Mouse (Mus musculus) right cerebral cortex, postnatal 25 days (tissue): ENCODE results near the gene Yaf2.

ENCODE experiments used
- DNase-seq: peaks from one replicate; pipeline ENCODE4 v3.0.0; 2022

The Yaf2 gene

DNA sequence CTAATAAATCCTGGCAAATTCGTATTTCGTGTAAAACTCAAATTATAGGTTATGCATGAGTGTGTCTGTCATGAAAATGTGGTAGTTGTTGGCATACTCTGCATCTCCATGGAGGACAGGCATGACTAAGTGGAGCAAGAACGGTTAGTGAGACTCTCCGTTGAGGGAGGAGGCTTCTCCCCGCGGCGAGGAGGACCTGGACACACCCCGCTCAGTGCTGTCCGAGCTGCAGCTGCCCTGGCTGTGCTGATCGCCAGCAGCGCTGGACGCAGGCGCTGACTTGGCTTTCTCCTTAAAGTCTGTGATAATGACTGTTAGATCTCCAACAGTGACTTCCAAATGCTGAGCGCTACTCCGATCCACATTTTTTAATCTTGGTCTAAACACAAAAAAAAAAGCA, 51.5 kb downstream of the Yaf2 start:
- DNase-seq: no peak

GRCm38 (mm10) chr15:93284326-93284725, 52.4 kb downstream of the Yaf2 start:
- no peak for DNase-seq

DNA sequence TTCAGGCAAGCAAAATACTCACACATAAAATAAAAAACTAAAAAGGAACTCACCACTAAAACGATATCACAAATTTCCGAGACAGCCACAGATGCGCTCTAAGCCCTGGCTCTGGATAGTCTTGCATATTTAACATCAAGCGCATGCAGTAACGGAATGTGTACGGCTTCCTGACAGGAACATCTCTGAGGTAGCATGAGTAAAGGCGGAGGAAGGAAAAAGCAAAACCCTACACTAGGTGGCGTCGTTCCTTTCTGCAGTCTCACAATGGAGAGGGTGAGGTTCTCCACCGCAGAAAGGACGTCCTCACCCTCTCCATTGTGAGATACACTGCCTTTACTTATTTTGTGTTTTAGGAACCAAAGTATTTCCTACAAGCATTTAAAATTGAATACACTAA, 53.4 kb downstream of the Yaf2 start:
- DNase-seq: no peak

GRCm38 (mm10) chr15:93276276-93276675, 60.5 kb downstream of the Yaf2 start:
- DNase-seq: no peak

GRCm38 (mm10) chr15:93275623-93276022, 61.1 kb downstream of the Yaf2 start:
- DNase-seq: no peak

- DNase-seq: peak; percentile 100
These were observed 61.8 kb downstream of the Yaf2 start, which contains the start of gene Gxylt1 for GRCm38 (mm10) chr15:93274679-93275583. Gene Gxylt1 (minus strand): TSS chr15:93275179.

- no peak for DNase-seq
These were observed 62.7 kb downstream of the Yaf2 start for GRCm38 (mm10) chr15:93273788-93274678.

- DNase-seq: no peak
These were observed 63.8 kb downstream of the Yaf2 start for GRCm38 (mm10) chr15:93272948-93273347.

GRCm38 (mm10) chr15:93270289-93270855, 66.4 kb downstream of the Yaf2 start:
- no peak for DNase-seq

DNA sequence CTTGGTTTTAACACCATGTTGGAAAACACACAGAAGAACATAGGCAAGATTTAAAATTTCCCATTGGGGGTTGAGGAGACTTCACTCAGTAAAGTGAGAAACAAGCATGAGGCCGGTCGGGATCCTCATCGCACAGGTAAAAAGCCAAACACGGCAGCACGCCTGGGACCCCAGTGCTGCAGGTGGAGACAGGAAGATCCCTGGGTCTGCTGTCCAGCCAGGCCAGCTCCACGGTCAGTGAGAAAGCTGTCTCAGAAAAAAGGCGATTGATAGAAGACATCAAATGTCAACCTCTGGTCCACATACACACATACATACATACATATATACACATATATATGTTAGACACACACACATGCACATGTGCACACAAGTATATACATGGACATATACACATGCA, 67.2 kb downstream of the Yaf2 start:
- DNase-seq: no peak

DNA sequence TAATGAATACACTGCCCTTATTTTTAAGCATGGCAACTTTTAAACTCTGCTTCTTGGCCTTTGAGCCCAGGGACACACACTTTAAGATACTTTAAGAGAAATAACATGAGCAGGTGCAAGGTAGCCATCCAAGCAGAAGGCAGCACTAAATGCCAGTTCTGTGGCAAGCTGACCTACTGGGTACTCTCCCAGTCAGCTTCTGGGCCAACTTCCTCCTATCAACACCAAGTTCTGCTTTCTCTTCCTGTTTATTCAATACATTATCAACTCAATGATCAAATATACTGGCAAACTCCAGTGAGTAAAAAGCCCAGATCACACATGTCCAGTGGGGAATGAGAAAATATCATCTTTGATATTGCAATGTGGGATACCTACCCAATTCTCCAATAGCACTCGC, 68.7 kb downstream of the Yaf2 start:
- no peak for DNase-seq

DNA sequence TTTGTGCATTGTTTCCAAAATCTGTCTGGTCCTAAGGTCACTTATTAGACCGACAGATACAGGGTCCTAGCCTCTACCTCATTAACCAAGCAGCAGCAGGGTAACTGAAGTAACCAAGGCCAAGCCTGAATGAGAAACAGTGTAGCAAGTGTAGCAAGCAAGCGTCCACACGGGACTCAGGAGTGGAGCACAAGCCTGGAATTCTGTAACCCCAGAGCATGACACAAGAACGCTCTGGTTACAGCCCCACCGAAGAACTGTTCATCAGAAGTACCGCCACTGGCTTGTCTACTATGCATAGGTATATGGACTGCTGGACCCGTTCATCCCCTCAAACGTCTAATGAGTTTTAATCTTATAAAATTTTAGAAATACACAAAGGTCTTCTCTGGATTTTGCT, 69.3 kb downstream of the Yaf2 start:
- no peak for DNase-seq

GRCm38 (mm10) chr15:93266361-93266760, 70.4 kb downstream of the Yaf2 start:
- no peak for DNase-seq

GRCm38 (mm10) chr15:93265728-93266127, 71.0 kb downstream of the Yaf2 start:
- DNase-seq: no peak

- no peak for DNase-seq
These were observed 71.5 kb downstream of the Yaf2 start for GRCm38 (mm10) chr15:93265231-93265630.

DNA sequence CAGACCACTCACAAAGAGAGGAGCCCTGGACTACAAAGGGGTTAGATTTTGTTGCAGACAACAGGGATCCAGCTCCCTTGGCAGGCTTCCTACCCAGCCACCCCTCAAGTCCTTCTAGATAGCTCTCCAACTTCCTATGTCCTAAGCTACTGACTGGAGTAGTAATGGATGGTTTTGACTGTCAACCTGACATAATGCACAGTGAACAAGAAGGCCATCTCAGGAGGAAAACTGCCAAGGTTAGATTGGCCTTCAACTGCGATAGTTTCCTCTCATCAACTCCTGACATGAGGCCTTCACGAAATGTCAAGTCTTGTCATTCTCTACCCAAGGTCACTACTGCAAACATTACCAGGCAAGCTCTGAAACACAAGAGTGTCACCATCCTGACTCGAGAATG, 72.5 kb downstream of the Yaf2 start:
- DNase-seq: no peak

DNA sequence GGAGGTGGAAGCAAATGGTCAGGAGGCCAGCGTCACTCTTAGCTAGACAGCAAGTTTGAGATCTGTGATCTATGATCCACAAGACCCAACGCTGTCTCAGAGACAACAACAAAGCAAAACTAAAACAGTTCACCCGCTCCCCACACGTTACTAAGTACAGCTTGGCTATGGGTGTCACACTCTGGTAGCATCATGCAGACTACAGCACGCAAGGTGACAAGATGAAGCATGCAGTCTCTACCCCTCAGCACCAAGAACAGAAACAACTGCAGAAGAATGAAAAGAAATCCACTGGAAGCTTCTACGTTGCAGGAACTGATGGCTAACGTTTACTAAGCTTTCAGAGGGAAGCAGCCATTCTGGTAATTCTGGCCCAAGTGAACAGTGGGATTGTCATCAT, 73.2 kb downstream of the Yaf2 start:
- DNase-seq: no peak

- no peak for DNase-seq
These were observed 73.9 kb downstream of the Yaf2 start for GRCm38 (mm10) chr15:93262818-93263217.

DNA sequence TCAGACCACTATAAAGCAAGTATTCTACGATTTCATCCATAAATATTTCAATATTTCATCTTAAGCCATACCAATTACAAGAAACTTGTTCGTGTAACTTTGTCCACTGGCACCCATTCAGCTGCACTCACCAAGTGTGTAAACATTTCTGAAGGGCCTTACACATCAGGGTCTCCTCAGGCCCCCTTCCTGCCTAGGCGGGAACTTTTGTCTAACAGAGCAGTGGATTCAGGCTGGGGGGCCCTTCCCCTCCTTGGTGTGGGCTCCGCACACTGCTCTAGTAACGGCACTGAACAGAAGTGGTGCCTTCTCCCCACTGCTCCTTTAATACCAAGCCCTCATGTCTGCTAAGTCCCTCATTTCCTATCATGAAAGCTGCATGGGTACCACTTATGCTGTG, 74.5 kb downstream of the Yaf2 start:
- DNase-seq: no peak

DNA sequence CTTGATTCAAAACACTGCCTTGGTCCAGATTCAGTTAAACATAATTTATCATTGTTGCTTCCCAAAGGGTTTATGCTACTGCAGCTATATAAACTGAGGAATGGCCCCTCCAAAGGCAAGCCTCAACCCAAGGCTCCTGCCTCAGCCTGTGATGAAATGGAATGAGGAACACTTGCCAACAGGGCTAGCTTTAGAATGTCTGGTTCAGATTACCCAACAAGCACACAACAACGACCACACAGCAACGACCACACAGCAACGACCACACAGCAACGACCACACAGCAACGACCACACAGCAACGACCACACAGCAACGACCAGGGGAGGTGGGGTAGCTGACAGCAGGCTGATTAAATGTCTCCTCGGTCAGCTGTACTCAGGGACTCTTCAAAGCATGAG, 76.8 kb downstream of the Yaf2 start:
- DNase-seq: no peak

DNA sequence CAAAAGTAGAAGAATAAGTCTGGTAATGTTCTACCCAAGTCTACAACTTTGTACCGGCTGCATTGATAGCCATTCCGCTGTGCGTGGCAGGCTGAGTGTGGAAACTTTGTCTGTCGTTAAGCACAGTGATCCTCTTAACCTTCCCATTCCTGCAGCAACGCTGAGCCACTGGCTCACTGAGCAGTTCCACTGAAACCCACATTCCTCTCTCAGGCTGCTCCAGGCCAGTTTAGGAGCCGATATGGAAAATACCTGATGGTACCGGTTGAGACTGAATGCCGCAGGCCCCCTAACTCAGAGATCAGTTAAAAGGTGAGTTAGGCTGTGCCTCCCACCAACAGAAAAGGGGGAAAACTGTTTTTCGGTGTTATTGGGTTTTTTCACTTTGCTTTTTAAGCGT, 81.4 kb downstream of the Yaf2 start:
- DNase-seq: no peak

- no peak for DNase-seq
These were observed 83.6 kb downstream of the Yaf2 start for GRCm38 (mm10) chr15:93253172-93253571.

GRCm38 (mm10) chr15:93252396-93252795, 84.3 kb downstream of the Yaf2 start:
- no peak for DNase-seq
